Mouse (Mus musculus): ENCODE results near the gene Utrn.

Gene Utrn

GRCm38 (mm10) chr10:12869029-12869671 lies at the start of gene Utrn:
Gene Utrn, minus strand, starts transcription at chr10:12869365.
- DNase-seq, result peak; percentile 89 to 93

- DNase-seq, result no peak
These were observed 48.5 kb upstream of the Utrn start for GRCm38 (mm10) chr10:12917626-12918025.

- no peak for DNase-seq
These were observed 47.2 kb upstream of the Utrn start for GRCm38 (mm10) chr10:12916376-12916775.

DNA sequence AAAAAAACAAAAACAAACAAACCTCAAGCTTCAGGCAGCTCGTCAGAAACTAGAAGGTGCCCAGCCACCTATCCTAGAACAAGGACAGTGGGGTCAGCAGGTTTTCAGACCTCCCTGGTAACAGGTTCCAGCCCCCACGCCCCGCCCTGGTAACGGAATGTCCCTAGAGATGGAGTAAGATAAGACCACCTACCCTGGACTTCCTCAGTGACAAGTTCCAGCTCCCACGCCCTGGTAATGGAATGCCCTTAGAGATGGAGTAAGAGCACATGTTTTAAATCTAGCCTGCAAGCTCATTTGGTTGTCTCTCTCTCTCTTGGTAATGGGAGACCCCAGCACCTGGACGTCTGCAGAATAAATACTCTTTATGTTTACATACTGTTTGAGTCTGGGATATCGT lies 46.7 kb upstream of the Utrn start:
- DNase-seq, result no peak

DNA sequence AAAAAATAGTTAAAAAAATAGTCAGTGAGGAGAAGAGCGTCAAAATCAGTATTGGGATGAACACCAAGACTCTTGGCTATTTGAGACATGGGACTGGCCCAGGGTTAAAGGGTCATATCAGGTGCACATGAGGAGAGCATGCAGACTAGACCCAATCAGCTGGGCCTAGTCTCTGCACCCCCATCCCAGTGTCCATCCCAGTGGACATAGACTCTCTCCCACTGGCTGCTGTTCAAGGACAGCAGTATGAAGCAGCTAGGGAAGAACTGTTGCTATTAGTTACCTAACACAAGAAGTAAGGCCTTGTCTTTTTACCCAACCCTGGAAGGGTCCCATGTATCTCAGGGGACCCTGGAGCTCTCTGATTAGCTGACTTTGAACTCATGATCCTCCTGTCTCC lies 45.0 kb upstream of the Utrn start:
- DNase-seq, result no peak

- peak; percentile 43 to 56 for DNase-seq
These were observed 42.9 kb upstream of the Utrn start for GRCm38 (mm10) chr10:12911981-12912530.

DNA sequence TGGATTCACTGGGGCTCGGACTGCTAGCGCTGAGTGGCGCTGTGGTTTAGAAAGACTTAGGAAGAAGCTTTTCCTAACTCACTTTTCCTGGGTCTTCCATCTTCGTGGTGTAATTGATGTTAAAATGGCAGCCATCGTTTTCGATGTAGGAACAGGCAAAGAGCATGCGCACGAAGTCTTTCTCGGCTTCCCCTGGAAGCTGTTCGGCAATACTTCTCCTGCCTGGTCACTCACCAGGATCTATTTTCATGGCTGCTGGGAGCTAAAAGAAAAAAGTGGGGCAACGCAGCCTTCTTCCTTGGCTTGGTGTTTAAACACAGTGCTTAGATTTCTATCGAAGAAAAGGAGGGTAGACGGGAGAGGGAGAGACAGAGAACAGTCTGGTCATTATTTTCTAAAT lies 42.3 kb upstream of the Utrn start:
- DNase-seq, result no peak

- DNase-seq, result no peak
These were observed 40.7 kb upstream of the Utrn start for GRCm38 (mm10) chr10:12909891-12910290.

GRCm38 (mm10) chr10:12909179-12909578 lies 40.0 kb upstream of the Utrn start:
- DNase-seq, result no peak

DNA sequence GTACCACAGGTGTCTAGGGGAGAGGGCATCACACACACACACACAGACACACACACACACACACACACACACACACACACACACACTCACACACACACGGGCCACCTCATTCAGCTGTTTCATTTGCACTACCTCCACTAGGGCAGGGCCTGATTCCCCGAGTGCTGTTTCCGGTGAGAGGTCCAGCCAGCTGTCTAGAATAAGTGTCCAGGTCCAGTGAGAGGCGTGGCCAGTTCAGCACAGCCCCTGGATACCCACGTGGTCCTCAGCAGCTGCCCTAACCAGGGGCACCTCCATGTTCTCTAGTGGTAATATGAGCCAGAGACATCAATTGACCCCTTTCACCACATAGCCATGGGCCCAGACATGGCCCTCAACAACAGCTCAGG lies 35.0 kb upstream of the Utrn start:
- no peak for DNase-seq

DNA sequence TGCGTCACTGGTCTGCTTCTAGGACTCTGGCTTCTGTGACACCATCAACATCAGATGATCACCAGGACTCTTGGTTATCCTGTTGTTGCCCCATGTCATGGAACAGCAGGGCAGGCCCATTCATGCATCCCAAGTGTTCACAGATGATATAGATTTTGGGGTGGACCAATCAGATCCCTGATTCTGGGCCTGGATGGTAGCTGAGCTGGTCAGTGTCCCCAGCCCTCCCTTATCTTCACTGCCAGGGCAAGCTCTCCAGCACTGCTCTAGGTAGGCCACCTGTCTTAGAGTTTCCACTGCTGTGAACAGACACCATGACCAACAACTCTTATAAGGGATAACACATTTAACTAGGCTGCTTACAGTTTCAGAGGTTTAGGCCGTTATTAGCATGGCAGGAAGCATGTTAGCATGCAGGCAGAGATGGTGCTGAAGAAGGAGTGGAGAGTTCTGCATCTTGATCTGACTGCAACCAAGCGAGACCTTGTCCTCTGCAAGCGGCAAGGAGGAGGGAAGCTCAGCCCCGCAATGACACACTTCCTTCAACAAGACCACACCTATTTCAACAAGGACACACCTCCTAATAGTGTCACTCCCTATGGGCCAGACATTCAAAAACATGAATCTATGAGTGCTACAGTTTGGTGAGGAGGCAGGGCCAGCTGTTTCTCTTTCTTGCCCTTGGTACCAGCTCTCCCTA lies 34.4 kb upstream of the Utrn start:
- no peak for DNase-seq

GRCm38 (mm10) chr10:12899901-12900300 lies 30.7 kb upstream of the Utrn start:
- DNase-seq, result no peak

DNA sequence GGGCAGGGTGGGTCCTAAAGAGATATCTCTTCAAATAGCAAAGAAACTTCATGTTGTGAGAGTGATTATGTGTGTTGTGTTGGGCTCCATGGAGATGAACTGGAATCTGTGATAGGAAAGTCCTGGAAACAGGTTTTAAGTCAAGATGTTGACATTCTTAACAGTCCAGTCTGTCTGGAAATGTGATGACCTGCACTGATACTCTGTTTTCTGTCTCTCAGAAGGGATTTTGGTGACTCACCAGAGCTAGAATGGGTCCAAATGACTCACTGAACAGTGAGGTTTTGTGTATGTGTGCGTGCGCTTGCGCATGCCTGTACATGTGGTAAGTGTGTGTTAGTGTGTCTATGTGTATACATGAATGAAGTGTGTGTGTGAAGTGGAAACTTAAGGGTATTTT lies 24.2 kb upstream of the Utrn start:
- DNase-seq, result no peak

- peak in 1 of 2 experiments; percentile 30 for DNase-seq
These were observed 19.2 kb upstream of the Utrn start for GRCm38 (mm10) chr10:12888373-12888772.

- no peak for DNase-seq
These were observed 18.6 kb upstream of the Utrn start for GRCm38 (mm10) chr10:12887792-12888191.

DNA sequence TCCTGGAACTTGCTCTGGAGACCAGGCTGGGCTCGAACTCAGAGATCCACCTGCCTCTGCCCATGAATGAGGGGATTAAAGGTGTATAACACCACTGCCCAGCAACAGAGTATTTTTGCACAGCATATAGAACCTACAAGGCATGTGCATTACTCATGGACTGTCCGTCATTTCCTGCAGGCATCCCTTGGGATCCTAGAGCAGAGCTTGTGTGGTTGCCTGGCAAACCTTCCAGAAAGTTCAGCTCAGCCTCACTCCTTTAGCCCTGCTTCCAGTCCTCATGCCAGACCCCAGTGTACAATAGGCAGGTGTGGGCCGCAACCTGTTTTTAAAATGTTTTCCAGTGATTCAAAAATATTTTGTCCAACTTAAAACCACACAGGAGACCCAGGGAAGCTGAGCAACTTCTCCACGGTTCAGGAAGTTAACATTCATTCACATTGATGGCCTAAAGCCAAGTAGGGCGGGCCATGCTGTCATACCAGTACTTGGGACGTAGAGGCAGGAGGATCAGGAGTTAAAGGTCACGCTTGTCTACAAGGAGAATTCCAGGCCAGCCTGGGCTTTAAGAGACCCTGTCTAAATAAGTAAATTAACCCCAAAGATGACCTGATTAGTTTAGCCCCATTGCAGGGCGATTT lies 15.3 kb upstream of the Utrn start:
- DNase-seq, result peak; percentile 73 to 80

GRCm38 (mm10) chr10:12881911-12882310 lies 12.7 kb upstream of the Utrn start:
- DNase-seq, result no peak

GRCm38 (mm10) chr10:12879313-12879695 lies 10.1 kb upstream of the Utrn start:
- DNase-seq, result no peak

DNA sequence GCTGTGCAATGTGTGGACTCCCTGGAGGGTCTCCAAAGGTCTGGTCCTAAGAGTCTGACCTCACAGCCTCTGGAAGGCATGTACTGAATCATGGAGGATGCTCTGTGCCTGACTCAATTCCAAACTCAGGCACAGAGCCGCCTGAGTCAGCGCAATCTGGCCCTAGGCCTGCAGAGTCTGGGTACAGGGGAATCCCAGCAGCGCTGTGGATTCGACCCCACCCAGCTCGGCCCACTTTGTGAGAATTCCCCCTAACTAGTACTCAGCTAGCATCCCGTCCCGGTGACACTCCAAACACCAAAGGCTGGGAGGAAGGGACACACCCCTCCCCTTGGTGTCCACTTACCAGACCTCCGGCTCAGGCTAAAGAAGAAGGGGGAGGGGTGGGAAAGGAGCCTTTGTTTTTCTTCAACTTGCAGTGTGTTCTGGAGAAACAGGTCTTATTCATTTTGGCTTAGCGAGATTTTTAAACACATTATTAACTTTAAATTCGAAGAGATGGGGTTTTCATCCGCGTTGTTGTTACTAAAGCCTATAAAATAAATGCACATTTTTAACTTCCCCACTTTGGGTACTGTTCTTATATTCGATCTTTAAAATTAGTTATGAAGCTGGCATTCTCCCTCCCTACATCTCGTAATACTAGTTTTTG lies 9.6 kb upstream of the Utrn start:
- DNase-seq, result peak; percentile 18 to 26

DNA sequence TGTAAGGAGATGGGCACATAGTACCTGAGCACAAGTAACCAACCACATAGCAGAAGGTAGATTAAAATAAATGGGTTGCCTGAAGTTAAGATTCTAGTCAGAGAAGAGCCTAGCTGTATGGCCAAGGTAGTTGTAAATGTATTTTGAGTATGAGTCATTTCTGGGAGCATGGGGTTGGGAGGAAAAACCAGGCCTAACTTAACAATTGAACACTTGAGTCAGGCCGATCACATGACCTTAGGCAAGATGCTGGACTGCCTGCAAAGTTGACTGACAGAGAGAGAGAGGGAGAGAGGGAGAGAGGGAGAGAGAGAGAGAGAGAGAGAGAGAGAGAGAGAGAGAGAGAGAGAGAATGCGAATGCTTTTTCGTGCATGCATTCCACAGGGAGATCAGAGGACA lies 7.3 kb upstream of the Utrn start:
- DNase-seq, result no peak

DNA sequence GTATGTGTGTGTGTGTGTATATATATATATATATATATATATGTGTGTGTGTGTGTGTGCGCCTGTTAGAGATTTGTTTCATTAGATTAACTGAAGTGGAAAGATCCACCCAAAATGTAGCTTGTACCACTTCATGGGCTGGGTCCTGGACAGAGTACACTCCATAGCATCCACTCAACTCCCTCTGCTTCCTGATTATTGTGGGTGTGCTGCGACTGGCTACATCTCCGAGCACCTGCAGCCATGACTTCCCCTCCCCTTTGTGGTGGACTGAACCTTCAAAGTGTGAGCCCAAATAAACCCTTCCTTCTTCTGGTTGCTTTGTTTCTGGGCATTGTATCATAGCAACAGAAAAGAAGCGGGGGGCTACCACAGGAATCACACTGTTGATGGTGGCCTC lies 6.2 kb upstream of the Utrn start:
- no peak for DNase-seq

DNA sequence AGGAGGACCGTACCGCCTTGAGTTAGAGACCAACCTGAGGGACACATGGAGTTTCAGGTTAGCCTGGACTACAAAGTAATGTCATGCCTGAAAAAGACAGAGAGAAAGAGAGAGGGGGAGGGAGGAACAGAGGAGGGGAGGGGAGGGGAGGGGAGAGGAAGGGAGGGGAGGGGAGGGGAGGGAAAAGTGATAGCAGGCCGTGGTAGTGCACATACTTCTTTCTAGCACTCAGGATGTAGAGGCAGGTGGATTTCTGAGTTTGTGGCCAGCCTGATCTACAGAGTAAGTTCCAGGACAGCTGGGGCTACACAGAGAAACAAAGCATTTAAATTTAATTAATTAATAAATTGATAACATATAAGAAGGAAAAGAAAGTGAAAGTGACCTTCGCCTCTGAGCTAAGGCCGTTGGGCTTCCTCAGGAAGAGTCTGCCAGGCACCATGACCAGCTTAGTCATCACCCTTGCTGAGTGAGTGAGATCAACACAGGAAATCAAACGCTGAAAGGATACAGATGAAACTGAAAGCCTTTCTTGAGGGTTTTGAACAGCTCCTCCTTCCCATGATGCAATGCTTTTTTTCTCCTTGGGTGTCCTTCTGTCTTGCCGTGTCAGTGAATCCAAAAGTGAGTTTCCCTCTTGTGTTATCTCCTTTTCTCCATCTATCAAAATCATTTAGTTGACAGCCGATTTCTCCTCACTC lies 5.6 kb upstream of the Utrn start:
- DNase-seq, result no peak

GRCm38 (mm10) chr10:12869846-12870245 lies 681 bp upstream of the Utrn start:
- DNase-seq, result no peak

All from kidney, postnatal 4 days (tissue).